Mouse (Mus musculus) layer of hippocampus, postnatal 14 days (tissue): ENCODE measurements around the gene Efs. TPM values are rescaled to one million over a fixed set of nuclear protein-coding genes. Genes with fewer than 3 reads are reported as not detected.
"Not testable (repeated sequence)": the region's sequence is repeated elsewhere in the genome, so short reads cannot be mapped to it uniquely, and the experiment has no call there.

ENCODE experiments used
- DNase-seq, 2 experiments: peaks; one replicate each; pipeline ENCODE4 v3.0.0; 2021 to 2022; ENCODE audit warnings: low spot score in 2 of 2, mixed read lengths in 1 of 2
- total RNA-seq, 2 experiments: library from RNA; stranded (reverse); gene quantifications; 2 replicates each; pipeline ENCODE4 v1.2.3; 2021

Efs gene
- total RNA-seq, 2 experiments from 2014 or later: 14.7 to 17.0 TPM

DNA sequence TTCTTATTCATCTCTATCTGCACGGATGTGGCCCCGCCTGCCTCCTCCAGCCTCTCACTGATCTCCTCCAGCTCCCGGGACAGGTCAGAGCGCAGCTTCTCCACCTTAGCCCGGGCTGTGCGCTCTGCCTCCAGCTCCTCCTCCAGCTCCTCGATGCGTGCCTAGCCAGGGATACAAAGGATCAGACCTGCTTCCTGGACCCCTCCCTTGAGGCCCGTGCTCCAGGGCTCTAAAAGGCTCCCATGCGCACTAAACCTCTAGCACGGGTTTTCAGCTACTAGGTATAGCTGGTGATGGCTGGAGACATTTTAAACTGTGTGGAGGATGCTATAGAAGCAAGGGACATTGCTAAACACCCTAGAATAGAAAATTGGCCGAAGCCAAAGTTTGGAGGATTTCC lies 24.6 kb upstream of the Efs start:
- DNase-seq: no peak

DNA sequence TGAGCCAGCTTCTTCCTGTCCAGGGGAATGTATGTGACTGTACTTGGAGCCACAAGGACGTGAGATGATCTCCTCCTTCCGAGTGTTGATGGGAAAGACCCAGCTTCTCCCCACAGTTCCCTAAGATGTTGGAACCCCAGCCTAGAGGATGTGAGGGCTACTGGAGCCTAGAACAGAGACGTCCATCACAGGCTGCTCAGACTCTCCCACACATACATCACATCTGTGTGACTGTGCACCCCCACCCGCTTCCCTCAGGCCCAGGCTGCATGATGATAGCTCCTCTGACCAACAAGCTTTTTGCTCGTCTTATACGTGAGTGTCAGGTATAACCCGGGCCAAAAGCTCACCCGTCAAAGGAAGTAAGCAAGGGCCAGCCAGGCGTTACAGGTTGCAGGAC lies 22.9 kb upstream of the Efs start:
- no peak for DNase-seq

DNA sequence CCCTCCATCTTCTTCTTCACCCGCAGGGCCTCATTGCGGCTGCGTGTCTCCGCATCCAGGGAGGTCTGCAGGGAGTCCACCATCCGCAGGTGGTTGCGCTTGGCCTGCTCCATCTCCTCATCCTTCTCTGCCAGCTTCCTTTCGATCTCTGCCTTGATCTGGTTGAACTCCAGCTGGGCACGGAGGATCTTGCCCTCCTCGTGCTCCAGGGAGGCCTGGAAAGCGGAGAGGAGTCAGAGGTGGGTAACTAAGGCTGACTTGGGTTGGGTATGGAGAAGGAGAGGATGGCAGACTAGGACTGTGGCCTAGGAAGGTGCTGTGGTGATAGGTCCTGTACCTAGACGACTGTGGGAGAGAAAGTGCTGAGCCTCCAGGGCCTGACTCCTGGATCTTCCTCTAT lies 21.1 kb upstream of the Efs start:
- not testable (repeated sequence) for DNase-seq

DNA sequence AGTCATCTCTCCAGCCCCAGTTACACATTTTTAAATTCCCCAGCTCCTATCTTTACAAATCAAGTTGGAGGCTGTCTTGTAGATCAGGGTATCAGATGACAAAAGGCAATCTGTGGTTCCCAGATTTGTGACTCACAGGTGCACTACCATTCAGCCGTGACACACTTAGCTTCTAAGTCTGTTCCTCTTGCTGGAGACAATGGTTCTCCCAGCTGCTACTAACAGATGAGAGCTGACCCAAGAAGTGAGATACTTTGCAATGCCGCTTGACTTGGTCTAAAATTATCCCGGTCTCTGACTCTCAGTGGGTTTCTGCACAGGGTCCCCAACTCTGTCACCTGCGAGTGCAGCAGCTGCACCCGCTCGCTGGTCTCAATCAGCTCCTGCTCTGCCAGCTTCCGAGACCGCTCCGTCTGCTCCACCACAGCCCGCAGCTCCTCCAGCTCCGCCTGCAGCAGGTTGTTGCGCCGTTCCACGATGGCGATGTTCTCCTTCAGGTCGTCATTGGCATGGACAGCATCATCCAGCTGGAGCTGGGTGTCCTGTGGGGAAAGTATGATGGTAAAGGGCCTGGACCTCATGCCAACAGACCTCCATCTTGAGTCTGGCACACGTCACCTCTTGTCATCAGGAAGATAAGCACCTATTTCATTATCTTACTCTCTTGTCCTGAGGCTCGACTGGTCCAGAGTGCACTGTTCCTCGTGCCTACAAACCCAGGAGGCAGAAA lies 20.2 kb upstream of the Efs start:
- DNase-seq: no peak

DNA sequence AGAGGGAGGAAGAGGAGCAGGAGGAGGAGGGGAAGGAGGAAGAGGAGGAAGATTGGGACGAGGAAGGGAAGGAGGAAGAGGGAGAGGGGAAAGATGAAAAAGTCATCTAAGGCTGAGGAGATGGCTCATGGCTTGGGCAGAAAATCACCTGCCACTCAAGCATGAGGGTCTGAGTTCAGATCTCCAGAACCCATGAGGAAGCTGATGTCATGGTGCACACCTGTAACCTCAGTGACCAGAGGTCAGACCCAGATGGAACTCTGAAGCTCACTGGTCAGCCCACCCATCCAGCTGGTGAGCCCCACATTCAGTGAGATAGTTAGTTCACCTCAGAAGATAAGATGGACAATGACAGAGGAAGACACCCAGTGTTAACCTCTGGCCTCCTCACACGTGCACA lies 19.0 kb upstream of the Efs start:
- no peak for DNase-seq

DNA sequence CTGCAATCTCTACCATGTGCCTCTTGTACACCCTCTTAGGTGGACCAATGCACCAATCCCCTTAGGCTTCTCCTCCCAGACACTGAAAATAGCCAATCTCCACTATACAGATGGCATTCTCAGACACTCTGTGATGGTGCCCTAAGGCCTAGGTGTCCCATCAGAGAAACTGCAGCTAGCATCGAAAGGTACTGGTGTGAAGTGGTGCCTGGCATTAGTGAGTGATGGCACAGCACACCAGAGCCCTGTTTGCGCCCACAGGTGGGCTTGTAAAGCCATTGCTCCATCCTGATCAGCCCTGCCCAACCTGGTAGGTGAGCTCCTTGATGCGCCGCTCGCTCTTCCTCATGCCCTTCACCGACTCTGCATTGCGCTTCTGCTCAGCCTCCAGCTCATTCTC lies 18.0 kb upstream of the Efs start:
- DNase-seq: no peak

DNA sequence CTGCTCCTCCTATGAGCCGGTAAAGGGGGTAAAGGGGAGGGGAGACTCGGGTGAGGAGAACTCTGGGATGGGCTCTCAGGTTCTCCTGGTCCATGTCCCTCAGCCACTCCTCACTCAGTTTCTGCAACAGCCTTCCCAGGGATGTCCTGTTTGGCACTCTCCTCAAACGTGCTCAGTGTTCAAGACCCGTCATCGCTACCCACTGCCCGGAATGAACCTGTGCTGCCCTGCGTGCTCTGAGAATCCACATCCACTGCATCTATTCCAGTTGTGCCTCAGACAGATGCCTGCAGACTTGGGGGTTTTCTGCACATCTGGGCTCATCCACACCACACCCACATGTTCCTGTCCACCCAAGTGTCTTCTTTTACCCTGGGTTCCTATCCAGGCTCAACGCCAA lies 16.6 kb upstream of the Efs start:
- DNase-seq: no peak

DNA sequence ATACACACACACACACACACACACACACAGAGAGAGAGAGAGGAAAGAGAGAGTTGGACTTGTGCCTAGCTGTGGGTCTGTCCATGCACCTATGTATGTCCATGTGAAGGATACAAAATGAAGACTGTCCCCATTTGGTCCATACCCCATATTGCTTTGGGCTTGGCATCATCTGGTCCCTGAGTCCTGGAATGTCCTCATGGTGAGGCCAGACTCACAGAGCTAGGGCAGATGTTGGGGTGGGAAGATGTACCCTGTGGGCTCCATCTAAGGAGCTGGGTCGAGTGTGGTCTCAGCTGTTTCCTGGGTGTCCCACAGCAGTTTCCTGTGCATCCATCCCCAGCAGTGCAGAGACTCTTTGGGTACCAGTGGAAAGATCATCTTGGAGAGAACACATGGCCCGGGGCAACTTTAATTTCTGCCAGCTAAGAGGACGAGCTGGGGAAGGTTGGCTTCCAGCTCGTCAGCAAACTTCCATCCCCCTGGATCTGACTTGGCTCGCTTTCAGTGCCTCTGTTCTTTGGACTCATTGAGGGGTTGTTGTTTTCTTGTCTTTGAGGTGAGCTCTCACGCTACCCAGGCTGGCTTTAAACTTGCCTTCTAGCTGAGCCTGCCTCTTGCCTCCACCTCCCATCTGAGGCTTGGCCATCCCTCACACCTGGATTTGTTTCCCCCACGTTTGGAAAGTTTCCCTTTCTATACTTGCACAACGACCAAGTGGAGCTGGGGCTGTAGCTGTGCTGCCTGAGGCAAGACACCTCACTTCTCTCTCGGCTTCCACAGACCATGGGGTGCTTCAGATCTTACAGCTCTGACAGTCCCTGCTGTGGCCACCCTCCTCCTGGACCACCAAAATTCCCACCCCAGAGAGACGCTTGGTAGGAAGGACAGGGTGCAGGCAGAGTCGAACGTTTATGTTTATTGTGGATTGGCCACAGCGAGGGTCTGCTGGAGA lies 15.4 kb upstream of the Efs start:
- no peak for DNase-seq

DNA sequence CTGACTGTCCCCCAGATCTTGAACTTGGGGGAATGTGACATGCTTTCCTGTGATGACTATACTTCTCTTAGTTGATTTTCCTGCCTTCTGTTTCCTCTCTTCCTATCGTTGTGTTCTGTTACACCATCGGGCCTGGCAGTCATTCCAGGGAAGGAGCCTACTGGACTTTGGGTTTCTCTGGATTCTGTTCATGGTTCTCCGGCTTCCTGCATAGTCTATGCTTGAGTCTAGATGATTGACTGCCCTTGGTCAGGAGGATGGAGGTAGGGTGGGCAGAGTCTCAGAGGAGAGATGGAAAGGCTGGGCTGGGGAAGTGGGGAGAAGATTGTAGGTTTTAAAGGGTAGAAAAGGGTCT lies 14.2 kb upstream of the Efs start:
- DNase-seq: no peak

DNA sequence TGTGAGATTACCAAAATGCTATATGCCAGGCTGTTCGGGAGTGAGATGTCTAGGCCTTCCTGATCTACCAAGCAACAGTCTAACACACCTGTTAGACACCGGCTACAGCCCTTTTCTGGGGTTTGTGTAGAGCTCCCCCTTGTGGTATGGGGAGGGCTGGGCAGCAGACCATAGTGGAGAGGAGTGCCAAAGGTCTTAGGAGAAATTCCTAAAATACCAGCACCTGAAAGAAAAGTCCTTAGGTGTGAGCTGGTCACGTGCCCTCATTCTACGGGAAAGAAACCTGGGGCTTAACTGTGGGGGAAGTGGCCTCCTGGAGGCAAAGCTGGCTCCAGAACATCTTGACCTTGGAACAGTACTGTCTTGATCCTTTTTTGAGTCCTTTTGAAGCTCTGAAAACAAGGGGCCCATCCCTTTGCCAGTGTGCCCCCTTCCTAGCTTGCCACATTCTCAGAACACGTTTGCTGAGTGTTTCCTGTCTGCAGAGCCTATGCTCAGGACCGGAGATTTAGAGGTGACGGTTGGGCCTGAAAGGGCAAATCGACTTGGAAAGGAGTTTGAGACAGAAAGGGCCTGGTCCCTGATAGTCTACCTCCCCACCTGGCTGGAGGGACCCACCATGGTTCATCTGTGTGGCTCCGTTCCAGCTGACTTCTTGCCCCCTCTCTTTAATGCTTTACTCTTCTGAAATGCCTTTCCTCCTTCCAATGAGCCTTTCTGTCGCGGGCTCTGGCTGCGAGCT lies 13.7 kb upstream of the Efs start:
- peak; percentile 37 to 42 for DNase-seq

DNA sequence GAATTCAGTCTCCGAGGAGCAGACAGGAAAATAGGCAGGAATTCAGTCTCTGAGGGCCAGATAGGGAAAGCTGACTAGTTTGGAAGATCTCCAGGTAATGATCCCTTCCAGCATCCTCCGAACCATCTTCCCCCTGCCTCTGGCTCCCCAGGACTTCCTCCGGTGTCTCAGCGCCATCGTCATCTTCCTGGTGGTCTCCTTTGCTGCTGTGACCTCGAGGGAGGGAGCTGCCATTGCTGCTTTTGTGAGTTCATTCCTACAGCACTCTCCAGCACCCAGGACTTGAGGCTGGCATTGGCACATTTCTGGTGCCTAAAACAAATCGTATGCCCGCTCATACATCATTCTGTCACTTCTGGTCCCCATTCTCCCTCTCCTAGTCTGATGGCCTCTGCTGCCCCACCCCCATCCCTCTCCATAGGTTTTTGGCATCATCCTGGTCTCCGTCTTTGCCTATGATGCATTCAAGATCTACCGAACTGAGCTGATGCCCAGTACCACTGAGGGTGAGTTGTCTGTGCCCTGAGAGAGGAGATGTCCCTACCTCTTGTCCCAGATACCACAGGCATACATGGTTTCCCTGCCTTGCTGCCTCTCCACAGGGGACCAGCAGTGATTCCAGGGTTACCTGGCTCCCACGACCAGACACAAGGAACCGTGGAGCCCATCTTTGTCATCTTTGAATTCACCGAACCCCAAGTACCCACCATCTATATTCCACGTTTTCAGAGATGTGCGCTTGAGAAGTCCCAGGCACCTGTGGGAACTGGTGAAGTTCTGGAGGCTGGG lies 12.7 kb upstream of the Efs start:
- DNase-seq: no peak

DNA sequence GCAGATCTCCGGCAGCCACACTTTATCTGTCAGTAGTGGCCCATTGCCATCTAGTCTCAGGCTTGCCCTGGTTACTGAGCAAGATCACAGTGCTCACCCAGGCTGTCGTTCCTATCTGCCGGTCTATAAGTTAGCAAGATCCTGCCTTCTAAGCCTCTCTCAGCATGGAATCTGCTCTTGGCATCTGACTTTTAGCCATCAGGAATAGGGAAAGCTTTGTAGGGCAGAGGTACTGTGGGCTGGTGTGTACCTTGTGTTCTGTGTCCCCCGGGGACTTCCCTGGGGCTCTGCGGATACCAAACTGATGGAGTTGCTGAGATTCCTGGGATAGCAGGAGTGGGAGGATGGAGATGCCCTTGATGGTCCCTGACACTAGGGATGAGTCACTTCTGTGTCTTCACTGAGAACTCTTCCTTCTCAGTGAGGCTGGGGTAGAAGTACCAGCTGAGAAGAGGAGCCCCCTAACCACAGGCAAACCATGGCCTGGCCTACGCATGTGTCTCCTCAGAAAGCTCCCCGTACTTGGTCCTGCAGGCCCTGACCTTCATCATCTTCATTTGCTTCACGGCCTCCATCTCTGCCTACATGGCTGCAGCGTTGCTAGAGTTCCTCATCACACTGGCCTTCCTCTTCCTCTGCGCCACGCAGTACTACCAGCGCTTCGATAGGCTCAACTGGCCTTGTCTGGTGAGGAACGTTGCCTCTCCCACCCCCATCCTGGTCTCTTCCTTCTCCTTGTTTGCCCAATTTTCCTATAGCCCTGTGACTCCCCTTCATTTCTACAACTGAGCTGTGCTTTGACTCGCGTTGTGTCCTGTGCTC lies 11.6 kb upstream of the Efs start:
- DNase-seq: no peak

DNA sequence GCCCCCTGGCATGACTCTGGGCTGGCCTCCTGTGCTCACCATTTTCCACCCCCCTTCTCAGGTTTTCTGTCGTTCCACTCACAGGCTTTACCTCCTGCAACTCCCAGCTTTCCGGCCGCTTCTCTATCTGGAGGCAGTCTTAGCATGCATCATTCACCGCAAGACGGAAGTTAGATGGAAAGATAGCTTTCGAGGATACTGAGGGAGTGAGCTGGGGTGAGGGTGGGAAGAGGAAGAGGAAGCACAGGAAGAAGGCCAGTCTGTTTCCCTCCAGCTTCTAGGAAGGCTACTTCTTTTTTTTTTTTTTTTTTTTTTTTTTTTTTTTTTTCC lies 10.9 kb upstream of the Efs start:
- DNase-seq: no peak

DNA sequence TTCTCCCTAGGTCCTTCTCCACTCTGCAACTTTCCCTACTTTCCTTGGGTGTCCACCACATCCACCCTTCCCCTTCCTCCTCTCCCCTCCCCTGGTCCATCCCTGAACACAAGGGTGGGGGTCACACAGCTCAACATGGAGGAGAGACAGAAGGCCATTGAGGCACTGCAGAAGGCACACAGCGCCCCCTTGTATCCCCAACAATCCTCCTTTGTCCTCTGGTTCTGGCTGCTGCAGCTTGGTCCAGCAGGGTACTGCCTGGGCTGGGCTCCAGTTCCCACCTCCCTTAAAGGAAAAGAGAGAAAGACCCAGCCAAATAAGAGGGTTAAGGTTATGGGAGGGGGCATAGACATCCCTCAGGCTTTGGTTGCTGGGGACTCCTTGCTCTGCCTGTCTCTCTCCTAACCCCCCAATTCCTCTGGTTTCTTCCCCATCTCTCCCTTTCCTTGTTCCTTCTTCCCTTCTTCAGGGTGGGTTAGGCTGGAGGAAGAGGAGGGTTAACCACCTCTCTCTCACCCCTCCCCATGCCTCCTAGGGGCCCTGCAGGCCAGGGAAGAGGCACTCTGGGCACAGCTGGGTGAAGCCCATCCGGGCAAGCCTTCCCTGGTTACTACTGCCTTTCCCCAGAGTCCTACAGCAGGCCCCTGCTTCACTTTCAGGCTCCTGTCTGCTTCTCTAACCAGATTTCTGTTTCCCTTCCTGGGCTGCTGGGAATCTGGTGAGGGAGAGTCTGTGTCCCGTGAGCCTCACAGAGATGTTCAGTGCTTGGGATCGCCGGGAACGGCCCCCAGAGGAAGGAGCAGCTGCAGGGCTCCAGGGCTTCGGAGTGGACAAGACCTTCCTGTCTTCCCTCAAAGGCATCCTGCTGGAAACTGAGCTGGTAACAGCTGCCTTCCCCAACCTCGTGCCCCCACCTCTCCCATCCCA lies 10.2 kb upstream of the Efs start, which contains the start of gene Cmtm5:
Gene Cmtm5, plus strand, starts transcription at position 358 of the 927 bp plus-strand sequence.
- peak; percentile 59 to 82 for DNase-seq

DNA sequence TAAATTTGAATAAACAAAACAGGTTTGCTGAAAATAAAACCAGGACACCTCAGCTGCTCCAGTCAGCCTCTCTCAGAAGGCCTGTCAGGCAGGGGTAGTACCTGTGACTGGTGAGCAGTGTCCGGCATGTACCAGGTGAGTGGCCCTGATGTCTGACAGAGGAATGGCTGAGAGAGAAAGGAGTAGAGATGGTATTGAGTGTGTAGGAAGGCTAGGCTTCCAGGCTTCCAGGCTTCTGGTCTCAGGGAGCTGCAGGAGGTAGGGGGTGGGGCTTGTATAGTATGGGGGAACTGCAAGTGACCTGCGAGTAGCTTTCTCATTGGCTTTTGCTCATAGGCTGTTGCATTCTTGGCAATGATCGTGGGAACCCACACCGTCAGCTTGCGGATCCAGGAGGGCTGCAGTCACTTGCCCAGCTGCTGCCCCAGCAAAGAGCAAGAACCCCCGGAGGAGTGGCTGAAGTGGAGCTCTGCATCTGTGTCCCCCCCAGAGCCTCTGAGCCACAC lies 6.8 kb upstream of the Efs start, which contains the start of gene Il25:
Gene Il25, plus strand, starts transcription at position 51 of the 506 bp plus-strand sequence.
- DNase-seq: no peak

DNA sequence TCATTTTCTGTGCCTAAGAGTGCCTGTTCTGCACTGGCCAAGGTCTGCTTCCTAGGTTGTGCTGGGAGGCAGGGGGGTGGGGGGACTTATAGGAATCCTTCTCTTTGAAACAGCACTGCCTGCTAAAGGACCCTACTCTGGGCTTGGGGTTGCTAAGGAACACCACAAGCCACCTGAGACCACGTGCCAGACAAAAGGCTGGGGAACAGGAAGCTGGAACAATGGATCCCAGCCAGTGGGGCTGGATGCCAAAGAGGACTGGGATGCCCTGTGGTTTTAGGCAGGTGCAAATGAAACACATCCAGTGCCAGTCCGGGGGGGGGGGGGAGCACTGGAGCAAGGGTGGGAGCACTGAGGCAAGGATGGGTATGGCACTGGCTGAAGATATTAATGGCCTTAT lies 4.5 kb upstream of the Efs start:
- DNase-seq: no peak

DNA sequence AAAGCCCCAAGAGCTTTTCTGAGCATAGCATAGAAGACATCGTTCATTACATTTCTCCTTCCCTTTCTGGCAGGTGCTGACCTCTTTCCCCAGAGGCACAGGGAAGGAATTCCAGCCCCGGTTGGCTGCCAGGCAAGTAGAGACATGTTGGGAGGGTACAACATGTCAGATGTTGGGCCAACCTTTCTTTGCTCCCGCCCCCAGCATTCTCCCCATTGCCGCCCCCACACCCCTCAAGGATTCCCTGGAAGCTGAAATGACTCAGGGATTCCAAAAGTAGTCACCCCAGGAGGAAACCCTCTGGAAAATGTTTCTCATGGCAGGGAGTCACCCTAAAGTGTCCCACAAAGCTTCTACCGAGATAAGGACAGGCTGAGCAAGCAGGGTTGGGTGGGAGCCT lies 3.9 kb upstream of the Efs start:
- DNase-seq: no peak

DNA sequence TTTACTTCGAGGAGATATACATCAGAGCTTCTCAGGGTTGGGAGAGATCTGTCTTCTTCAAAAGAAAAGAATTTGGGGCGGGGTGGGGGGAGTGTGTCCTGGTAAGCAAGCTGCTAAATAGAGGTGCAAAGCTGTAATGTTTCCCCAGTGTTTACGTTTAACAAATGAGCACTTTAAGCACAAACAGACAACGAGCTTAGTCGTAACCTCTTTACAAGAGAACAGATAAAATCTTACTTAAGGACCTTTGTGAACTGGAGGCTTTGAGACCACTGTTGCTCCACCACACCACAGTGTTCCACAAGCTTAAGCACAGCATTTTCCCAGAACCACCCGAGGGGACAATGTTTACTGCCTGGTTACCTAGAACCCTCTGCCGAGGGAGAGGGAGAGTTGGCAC lies 1.4 kb upstream of the Efs start:
- DNase-seq: no peak
